Mouse (Mus musculus): ENCODE results near the gene Hcrt.

- TF ChIP-seq CTCF (IDR thresholded peaks at IDR 0.05; ENCODE audit: low read depth, low read length) (no peak), GATA1 (IDR thresholded peaks at IDR 0.05; ENCODE audit: borderline replicate concordance, low read length) (no peak)
These were observed 27.0 kb upstream of the Hcrt start for GRCm38 (mm10) chr11:100789702-100790101.

Measured in G1E (cell line).